Mouse (Mus musculus): Measurements from ENCODE around the gene Rex1bd.

The Rex1bd gene

DNA sequence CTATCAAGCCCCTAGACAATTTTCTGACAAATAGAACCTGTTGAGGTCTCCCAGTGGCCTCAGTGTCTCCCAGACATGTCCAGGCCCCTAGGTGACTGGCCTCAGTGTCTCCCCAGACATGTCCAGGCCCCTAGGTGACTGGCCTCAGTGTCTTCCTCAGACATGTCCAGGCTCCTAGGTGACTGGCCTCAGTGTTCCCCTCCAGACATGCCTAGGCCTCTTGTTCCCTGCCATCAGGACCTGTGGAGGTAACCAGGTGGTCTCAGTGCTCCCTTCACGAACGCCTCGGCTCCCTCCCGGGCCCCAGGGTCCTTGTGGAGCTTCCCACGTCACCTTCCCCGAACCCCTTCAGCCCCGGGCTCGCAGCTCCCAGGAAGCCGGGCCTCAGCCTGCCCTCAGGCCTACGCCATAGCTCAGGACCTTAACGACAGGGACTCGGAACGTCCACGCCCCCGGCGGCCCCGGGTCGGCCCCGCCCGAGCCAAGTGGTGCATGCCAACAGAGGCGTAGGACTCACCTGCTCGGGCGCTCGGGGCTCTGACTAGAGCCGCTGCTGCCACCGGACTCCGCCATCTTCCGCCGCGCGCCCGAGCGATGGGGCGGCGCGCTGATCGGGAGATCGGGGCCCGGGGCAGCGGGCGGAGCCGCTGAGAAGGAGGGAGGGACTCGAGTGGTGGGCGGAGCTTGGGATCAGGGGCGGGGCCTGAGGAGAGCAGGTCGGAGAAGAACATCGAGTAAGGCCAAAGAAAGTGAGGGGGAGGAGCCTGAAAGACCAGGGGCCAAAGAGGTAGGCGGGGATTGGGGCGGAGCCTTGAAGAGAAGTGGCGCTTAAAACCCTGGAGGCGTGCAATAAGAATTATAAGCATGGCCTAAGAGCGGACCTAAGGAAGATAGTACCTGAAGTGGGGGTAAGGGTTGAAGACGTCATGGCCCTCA, 30.0 kb downstream of the Rex1bd start, which contains the start of gene Klhl26:
Gene Klhl26, minus strand, starts transcription at position 636 of the 936 bp plus-strand sequence.
- peak; percentile 85 to 89 for DNase-seq

DNA sequence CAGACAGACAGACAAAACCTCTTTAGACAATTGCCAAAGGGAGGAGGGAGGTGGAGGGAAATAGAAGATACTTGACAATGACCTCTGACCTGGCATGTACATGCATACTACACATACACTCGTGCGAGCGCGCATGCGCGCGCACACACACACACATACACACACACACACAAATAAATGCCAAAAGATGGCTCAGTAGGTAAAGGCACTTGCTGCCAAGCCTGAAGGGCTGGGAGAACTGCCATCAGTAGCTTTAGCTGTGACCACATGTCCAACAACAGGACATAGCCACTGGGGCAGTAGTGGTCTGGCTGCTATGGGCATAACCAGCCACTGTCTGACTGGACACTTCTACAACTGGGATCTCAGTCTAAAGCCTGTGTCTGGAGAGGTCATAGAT, 34.7 kb downstream of the Rex1bd start:
- no peak for DNase-seq

DNA sequence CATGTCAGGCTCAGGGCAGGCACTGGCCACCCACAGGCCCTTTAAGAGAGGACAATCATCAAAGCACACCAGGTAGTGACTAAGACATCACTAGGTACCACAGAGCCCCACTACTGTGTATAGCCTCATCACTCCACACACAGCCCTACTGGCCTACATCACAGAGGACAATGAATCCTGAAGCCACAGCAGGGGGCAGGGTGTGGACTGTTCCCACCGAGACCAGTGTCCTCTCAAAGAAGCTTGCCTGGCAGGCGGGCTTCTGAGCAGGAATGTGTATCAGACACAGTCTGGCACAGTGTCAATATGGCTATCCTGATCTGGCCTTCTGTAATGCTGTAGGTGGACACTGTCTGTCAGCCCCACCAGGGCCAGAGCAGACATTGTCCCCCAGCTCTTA, 36.6 kb downstream of the Rex1bd start:
- DNase-seq: no peak

- DNase-seq: no peak
Measured at GRCm38 (mm10) chr8:70469295-70469916, 37.1 kb downstream of the Rex1bd start.

GRCm38 (mm10) chr8:70468733-70469132, 37.8 kb downstream of the Rex1bd start:
- no peak for DNase-seq

GRCm38 (mm10) chr8:70467907-70468306, 38.6 kb downstream of the Rex1bd start:
- DNase-seq: no peak

DNA sequence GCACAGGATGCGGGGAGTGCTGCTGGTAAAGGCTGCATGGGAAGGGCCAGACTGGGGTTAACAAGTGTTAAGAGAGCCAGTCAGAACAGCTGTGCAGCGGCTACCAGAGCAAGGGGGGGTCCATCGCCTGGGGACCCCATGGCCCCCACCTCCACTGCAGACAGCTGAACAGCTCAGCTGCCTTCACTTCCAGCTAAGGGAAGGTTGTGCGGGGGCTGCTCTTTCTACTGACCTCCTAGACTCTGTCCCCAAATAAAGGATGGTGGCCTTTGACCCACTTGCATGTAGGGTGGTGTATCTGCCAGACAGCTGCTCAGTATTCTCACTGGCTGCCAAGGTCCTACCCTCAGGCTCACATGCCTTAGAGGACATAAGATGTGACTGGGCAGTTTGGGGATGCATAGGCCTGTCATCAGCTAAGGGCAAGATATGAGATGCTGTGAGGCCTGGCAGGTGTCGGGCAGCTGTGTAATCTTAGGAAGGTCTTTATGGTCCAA, 39.3 kb downstream of the Rex1bd start:
- DNase-seq: no peak

DNA sequence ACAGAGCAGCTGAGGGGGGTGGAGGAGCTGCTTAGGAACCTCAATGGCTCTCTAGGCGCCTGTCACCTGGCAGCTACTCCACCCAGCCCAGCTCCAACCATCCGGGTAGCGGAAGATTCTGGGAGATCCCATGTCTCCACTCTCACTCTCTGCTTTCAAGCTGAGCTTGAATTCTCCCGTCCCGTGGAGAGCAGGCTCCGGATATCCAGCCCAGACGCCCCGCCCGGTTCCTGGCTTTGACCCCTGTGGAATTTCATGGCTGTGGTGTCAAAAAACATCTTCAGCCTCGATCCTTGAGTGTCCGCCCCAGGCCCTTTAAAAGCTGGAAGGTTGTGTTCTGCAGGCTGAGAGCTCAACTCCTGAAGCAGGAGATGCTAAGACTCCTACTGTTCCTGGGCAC, 39.8 kb downstream of the Rex1bd start:
- no peak for DNase-seq

DNA sequence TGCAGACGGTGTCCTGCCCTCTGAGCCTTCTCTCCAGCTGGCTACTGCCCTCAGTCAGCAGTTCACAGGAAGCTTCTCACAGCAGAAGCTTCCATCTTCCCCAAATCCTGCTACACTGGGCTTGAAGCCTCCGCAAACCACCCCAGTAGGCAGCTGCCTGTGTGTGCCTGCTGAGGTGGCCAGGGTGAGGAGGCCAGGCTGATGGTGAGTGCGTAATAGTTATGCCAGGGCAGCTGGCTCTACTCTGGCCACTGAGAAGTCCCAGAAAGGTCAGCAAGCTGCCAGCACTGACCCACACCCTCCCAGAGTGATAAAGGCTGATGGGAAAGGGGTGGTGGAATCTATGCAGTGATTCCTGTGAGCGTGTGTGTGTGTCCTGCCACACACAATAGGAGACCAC, 40.2 kb downstream of the Rex1bd start:
- no peak for DNase-seq

DNA sequence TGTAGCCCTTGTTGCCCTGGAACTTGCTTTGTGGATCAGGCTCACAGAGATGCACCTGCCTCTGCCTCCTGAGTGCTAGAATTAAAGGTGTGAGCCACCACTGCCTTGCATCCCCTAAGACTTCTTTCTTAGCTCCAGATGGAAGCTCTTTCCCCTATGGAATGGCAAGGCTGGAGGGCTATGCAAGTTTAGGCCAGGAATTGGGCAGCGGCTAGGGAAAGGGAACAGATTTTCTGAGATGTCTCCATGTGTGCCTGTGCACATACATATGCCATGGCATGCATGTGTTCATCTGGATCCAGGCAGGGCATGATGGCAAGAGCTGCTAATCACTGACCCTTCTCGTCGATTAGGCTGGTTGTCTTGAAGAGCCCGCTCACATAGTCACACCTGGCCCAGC, 40.9 kb downstream of the Rex1bd start:
- no peak for DNase-seq

GRCm38 (mm10) chr8:70464162-70464561, 42.4 kb downstream of the Rex1bd start:
- no peak for DNase-seq

GRCm38 (mm10) chr8:70463306-70463705, 43.2 kb downstream of the Rex1bd start:
- DNase-seq: no peak

DNA sequence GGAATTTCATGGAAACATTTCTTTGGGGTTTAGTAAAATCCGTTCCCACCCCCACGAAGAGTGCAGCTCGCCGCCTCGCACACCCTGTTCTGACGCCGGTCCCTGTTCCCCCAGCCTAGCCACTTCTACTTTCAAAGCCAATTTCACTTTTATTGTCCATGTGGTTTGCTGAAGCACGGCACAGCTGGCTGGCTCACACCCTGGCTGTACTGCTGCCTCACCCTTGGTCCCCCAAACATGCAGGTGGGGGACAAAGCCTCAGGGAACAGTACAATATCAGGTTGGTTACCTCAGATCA, 44.1 kb downstream of the Rex1bd start:
- DNase-seq: no peak

GRCm38 (mm10) chr8:70461765-70462515, 44.6 kb downstream of the Rex1bd start:
- DNase-seq: no peak

DNA sequence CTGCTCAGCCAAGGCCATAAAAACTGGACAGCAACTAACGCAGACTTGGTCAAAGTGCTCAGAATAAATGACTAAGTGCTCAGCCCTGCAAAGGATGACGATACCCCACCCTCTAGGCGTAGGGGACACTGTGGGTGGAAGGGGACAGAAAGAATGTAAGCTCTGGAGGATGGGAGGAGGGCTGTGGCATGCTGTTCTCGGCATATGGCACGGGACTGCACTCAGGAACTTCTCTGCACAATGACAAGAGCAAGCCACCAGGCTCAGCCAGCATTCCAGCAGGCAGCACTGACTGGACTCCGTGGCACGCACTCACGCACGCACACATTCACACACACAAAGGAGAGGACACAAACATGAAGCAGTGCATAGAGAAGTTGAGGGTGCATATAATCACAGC, 45.9 kb downstream of the Rex1bd start:
- no peak for DNase-seq

DNA sequence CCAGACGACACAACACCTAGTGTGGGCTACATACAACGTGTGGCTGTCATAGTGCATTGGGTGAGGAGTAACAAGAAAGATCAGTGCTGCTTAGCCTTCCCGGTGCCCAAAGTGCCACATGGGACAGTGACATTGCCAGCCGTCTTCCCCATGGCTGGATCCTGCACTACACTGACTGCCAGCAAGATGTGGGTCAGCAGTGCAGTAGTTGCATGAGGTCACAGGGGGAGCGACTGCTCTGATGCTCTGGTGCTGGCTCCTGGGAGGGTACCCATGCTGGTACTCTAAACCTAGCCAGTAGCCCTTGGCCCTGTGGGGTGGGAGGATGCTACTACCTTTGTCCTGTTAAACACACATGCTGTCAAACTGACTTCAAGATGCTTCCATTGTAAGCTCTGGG, 46.4 kb downstream of the Rex1bd start:
- DNase-seq: no peak

DNA sequence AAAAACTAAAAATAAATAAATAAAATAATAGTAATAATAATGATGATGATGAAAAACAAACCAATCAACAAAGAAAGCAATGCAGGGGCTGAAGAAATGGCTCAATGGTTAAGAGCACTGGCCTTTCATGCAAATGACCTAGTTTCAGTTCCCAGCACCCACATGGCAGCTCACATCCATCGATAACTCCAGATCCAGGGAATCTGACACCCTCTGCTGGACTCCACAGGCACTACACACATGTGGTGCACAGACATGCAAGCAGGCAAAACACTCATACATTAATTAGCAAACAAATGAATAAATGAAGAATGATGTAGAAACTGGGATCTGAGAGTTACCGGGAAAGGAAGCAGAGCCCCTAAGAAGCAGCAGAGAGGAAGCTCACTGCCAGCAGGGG, 46.9 kb downstream of the Rex1bd start:
- no peak for DNase-seq

GRCm38 (mm10) chr8:70458462-70458861, 48.1 kb downstream of the Rex1bd start:
- DNase-seq: no peak

DNA sequence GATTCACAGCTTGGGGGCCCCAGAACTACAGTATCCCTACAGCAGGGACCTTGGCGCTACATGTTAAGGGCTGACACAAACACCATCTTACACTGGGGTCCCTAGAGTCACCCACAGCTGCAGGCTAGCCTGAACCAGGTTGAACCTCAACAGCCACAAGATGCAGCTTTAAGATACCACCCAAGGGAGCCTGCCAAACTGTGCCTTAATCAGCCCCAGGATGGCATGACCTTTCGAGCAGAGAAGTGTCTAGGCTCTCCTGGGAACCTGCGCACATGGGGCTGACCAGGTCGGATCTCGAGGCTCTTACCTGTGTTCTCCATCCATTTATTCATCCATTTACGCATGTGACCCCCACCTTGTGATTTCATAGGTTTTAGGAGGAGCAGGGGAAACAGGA, 48.7 kb downstream of the Rex1bd start:
- no peak for DNase-seq

DNA sequence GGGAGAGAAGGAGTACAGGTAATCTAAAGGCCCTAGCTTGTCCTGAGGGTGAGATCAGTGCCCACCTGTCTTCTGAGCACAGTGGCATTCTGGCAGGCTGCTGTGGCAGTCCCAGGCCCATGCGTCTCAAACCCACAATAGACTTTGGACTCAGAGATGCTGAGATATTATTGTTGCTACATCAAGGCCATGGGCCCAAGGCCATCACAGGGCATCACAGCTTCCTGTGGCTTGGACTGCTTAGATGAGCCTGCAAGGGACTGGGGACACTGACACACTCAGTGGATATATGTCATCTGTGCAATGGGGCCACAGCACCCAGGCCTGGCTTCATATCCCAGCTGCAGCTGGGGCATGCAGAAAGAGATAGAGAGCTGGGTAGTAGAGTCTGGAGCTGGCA, 49.6 kb downstream of the Rex1bd start:
- no peak for DNase-seq
